Mouse (Mus musculus) MEL (cell line): ENCODE measurements around the gene Bbs9.

Experiments used
- CTCF ChIP-seq, 3 experiments: IDR thresholded peaks in 2 of 3; conservative IDR thresholded peaks in 1 of 3; 2 replicates each; pipeline ENCODE4 v1.5.1; 2011 to 2012; ENCODE audit warnings: low read length in 3 of 3, low read depth in 2 of 3, mild to moderate bottlenecking in 2 of 3, improper control_type of control experiment in 1 of 3, inconsistent platforms in 1 of 3, mixed read lengths in 1 of 3, moderate library complexity in 1 of 3; ENCODE audit not compliant: control insufficient read depth in 1 of 3, insufficient read depth in 1 of 3, poor library complexity in 1 of 3, severe bottlenecking in 1 of 3
- MAZ ChIP-seq: IDR thresholded peaks from 2 replicates; pipeline ENCODE4 v1.6.1; 2012; ENCODE audit warnings: low read depth, mild to moderate bottlenecking, inconsistent platforms, low read length, improper control_type of control experiment
- MEF2A ChIP-seq: IDR thresholded peaks from 2 replicates; pipeline ENCODE4 v1.6.1; 2014; ENCODE audit warnings: low read depth, mild to moderate bottlenecking, inconsistent platforms, low read length, improper control_type of control experiment; ENCODE audit not compliant: poor library complexity, insufficient replicate concordance, severe bottlenecking; ENCODE audit errors: extremely low read depth
- NELFE ChIP-seq: IDR thresholded peaks from 2 replicates; pipeline ENCODE4 v1.6.1; 2011; ENCODE audit warnings: low read depth, low read length, improper control_type of control experiment
- POLR2A ChIP-seq, 2 experiments: IDR thresholded peaks; 2 replicates each; pipeline ENCODE4 v1.6.1; 2011 to 2012; ENCODE audit warnings: low read length in 2 of 2, mild to moderate bottlenecking in 2 of 2, control low read depth in 1 of 2, improper control_type of control experiment in 1 of 2, low read depth in 1 of 2, moderate library complexity in 1 of 2; ENCODE audit not compliant: control insufficient read depth in 1 of 2, insufficient read depth in 1 of 2, poor library complexity in 1 of 2
- USF1 ChIP-seq: IDR thresholded peaks from 2 replicates; pipeline ENCODE4 v1.6.1; 2014; ENCODE audit warnings: low read depth, mild to moderate bottlenecking, inconsistent platforms, low read length, improper control_type of control experiment, moderate library complexity
- ZC3H11A ChIP-seq: IDR thresholded peaks from 2 replicates; pipeline ENCODE4 v1.6.1; 2012; ENCODE audit warnings: low read depth, mild to moderate bottlenecking, inconsistent platforms, low read length, improper control_type of control experiment

- TF ChIP-seq POLR2A (IDR thresholded peaks at IDR 0.05; ENCODE audit: control insufficient read depth in 1 of 2, insufficient read depth in 1 of 2, low read depth in 1 of 2, low read length in 2 of 2, poor library complexity in 1 of 2) (no peak), NELFE (no peak), USF1 (no peak), MAZ (no peak), CTCF (IDR thresholded peaks at IDR 0.05 in 2 of 3, conservative IDR thresholded peaks at IDR 0.05 in 1 of 3; ENCODE audit: control insufficient read depth in 1 of 3, insufficient read depth in 1 of 3, low read depth in 2 of 3, low read length in 3 of 3, poor library complexity in 1 of 3, severe bottlenecking in 1 of 3) (peak; percentile 83 to 92 (median 85)), ZC3H11A (peak; percentile 42), MEF2A (no peak)
Observed at GRCm38 (mm10) chr9:22703541-22703940, 228.0 kb downstream of the Bbs9 start.
